Mouse (Mus musculus) spleen, adult 2 months (tissue): Measurements from ENCODE around the gene Sorbs2.

Source experiments
- CTCF ChIP-seq: fragments of 200-500 bp; IDR thresholded peaks from 2 replicates; pipeline ENCODE4 v1.5.1; 2011; ENCODE audit warnings: mild to moderate bottlenecking, inconsistent platforms; ENCODE audit not compliant: insufficient read depth, insufficient read length, insufficient replicate concordance; ENCODE audit errors: extremely low read depth
- POLR2A ChIP-seq: fragments of 200-500 bp; IDR thresholded peaks from 2 replicates; pipeline ENCODE4 v1.6.1; 2011; ENCODE audit warnings: low read depth, low read length, inconsistent platforms

DNA sequence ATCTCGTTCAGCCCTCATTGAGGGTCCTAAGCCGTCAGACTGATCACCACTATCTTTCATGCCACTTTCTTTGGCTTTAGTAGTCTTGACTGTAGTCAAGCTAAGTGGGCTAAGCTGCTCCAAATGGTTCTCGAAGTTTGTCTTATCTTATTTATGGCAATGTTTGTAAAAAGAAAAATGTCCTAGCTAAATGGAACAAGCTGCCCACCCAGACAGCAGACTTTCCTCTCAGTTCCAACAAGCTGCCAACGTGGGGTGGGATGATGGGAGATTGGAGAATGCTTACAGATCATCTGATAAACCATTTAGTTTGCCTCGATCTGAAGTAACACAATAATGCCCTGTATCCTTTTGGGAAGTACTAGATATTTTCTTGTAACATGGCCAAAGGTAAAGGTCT, 223.2 kb downstream of the Sorbs2 start:
- no peak for TF ChIP-seq POLR2A
- TF ChIP-seq CTCF: no peak
